Mouse (Mus musculus): ENCODE results near the gene Nxf1.
"Not testable (repeated sequence)": the region's sequence is repeated elsewhere in the genome, so short reads cannot be mapped to it uniquely, and the experiment has no call there.

Nxf1 gene

DNA sequence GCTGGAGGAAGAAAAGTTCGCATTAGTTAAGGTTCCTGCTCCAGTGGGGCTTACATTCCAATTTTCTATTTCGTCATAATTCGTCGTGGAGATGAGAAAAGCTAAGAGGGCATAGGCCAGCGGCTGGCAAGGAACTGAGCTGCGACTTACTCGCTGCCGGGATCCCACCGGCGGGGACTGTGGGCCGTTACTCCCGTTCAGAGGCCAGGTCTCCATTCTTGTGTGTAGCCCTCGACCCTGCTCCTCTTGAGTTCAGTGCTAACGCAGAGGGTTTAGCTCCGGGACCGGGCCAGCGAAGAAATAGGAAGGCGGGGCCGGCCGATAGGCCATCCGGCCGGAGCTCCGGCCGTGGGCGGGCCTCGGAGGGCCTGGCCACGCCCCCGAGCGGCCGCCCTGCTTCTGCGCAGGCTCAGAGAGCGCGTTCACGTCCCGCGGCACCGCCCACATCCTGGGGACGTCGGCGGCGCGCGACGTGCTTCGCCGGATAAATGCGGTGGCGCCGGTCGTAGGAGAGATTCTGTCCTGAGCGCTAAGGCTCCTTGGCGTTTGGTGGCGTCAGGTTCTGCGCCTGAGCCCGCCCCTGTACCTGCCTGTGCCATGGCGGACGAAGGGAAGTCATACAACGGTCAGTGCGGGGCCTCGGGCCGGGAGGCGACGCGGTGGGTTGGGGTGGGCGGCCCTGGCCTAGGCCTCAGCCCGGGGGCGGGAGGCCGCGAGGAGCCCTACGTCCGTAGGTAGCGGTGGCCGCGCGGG lies at the start of gene Nxf1:
Gene Nxf1, plus strand, starts transcription at position 439 of the 753 bp plus-strand sequence.
- peak; percentile 95 for DNase-seq (ENCODE audit: low spot score)

DNA sequence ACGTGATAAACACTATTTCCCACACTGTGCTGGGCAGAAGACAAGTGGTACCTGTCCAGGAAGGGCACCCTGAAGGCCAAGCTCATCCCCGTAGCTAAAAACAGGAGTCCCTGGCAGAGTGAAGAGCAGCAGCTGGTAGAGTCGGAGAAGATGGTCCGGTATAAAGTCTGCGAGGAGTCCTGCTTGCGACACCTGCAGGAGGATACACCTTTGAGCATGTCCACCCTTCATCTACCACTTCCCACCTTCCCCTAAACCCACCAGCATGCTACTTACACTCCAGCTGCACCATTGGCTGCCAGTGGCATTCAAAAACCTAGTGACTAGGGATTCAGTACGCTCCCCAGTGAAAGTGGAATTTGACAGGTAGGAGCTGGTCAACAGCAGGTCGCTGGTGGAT lies 47.9 kb upstream of the Nxf1 start:
- DNase-seq (ENCODE audit: low spot score) = no peak

DNA sequence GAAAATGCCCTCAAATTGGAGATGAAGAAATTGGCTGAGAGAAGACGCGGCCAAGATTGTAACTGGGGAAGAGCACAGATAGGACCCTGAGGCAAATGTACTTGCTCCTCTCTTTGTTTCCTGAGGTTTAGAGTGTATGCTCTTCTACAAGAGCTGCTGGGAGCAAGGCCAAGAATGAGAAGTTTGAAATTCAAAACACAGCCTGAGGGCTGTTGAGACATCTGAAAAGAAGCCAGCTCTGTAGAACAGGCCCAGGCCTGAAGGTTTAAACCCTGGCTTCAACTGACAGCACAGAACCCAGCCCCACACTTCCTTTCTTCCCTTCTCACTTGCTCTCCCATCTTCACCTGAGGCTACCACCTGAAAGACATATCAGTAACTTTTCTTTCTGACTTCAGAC lies 46.8 kb upstream of the Nxf1 start:
- DNase-seq (ENCODE audit: low spot score) = peak; percentile 51

DNA sequence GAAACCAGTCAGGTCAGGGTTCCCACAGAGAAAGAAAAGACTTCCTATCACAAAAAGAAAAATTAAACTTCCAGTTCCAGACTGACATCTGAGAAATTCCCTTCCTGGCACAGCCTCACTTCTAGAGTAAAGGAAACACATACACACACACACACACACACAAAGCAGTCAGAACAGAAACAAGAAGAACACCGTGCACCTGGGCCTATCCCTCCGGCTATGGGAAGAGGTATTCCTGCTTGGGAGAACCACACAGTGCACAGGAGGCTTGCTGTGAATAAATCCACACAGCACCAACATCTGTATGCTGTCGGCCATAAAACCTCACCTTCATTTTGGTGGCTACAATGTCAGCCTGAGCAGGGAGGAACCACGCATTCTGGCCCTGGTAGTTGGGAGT lies 45.4 kb upstream of the Nxf1 start:
- DNase-seq (ENCODE audit: low spot score) = no peak

DNA sequence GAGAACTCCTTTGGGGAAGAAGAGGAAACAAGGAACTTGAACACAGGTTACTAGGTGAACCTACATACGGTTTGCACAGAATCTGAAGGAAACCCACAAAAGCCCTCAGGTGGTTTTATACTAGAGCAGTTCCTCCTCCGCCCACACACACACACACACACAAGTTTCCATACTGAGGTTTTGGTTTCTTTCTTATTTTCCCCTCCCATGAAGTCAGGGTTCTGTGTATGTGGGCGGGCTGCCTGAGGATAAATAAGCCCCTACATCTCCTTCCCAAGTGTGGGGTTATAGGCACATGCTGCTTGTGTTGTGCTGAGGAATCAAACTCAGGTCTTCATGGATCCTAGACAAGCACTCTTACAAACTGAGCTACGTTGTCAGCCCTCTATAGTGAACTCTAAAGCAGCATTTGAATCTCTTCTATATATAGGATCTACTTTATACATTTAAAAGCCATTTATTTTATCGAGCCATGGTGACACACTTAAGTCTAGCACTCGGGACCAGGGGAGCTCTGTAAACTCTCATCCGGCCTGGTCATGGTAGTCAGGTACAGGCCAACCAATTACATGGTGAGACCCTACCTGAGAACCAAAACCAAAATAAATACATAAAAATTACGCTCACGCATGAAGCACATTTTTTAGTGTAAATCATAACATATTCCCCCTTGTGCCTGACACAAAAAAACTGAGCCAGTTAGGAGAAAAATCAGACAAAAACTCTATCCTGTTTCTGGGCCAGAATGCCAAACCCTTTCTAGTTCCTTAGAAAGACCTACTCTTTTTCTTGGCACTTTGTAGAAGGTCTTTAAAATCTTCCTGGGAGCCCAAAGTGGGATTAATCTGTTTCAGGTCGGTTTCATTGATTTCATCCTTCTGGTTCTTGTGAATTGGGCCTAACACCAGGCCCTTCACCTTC lies 44.7 kb upstream of the Nxf1 start:
- DNase-seq (ENCODE audit: low spot score) = no peak

DNA sequence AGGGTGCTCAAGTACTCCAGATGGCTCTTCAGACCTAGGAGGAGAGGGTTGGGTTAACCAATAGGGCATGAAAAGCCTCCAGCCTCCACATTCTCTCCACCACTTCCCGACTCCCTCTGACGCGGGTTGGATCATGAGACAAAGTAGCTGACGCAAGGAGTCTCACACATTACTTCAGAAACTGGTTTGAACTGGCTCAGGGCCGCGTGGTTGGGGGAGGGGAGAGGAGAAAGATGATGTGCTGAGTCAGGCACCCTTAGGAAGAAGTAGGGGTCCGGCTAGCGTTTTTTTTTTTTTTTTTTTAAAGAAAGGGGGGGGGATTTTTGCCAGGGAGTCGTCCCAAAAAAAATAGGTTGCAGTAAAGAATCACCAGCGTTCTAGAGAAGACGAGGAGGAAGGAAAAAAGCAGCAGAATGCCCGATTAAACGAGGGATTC lies 44.0 kb upstream of the Nxf1 start:
- DNase-seq (ENCODE audit: low spot score) = peak; percentile 79

DNA sequence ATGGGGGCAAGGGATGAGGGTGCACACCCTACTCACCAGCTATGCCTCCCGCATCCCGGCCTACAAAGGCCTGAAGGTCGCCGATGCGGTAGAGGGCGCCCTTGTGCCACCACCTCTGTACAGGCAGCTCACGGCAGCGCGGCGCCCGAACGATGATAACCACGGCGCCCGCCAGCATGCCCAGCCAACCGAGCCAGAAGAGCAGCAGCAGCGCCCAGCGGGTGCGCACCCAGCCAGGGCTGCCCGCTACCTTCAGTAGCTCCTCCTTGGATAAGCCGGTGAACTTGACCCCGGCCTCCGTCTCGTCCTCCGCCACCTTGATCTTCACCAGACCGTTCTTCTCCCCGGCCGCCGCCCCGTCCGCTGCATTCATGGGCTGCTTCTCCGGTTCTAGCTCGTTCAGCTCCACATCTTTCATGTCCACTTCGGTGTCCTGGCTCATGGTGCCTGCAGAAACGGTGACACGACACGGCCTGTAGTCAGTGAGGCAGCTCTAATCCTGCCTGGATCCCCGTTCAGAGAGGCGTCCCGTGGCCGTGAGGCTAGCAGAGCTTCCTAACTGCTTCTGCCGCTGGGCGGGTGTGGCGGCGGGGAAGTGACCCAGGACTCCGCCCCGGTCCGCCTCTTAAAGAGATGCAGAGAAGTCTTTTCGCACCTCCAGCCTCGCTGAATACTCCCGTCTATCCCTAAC lies 43.4 kb upstream of the Nxf1 start:
- peak; percentile 95 for DNase-seq (ENCODE audit: low spot score)

DNA sequence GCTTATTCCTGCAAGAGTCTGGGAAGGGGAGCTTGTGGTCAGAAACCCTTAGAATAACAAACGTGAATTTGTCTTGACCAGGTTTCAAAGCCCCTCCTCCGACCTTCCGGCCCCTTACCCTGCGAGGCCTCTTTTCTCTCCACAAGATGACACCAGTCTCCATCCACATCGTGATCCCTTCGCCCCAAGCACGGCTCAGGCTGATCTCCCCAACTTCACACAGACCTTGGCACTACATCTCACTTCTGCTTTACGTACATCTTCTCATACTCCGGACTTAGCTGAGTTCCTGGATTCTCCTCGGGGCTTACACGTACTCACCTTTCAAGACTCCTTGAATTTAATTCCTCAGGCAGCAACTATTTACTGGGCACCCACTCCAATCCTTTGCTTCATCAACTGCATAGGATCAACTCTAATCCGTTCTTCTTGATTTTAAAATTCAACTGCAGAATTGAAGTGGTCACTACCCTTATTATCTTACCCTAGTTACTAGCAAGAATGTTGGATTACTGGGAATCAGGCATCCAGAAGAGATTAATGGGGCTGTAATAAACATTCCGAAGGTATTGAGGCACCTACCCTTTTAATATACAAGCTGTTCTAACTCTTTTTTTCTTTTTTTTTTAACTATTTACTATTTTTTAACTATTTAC lies 42.7 kb upstream of the Nxf1 start:
- DNase-seq (ENCODE audit: low spot score) = no peak

DNA sequence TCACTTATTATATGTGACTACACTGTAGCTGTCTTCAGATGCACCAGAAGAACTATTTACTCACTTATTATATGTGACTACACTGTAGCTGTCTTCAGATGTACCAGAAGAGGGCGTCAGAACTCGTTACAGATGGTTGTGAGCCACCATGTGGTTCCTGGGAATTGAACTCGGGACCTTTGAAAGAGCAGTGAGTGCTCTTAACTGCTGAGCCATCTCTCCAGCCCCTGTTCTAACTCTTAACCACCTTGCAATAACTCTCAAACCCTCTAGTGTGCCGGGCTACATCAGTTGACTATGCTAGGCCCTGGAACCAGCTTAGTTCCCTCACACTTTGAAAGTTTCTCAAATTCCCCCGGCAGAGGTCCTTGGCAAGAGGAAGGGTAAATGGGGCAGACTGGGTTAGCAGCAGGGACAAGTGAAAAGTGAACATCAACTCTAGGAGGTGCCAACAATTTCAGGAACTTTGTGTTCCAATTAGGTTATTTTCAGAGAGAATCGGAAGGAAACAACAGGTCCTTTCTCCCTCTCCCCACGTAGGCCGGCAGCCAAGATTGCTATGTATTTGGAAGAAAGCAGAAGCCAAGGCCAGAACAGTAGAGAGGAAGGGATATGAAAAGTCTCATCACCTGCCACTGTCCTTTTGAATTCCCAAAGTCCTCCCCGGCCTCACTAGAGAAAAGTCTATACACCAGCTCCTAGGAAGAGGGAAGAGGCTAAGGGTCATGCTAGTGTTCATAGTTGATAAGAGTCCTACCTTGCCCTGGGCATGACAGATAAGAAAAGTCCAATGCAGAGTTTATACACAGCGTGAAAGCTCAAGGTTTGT lies 42.0 kb upstream of the Nxf1 start:
- no peak for DNase-seq (ENCODE audit: low spot score)

DNA sequence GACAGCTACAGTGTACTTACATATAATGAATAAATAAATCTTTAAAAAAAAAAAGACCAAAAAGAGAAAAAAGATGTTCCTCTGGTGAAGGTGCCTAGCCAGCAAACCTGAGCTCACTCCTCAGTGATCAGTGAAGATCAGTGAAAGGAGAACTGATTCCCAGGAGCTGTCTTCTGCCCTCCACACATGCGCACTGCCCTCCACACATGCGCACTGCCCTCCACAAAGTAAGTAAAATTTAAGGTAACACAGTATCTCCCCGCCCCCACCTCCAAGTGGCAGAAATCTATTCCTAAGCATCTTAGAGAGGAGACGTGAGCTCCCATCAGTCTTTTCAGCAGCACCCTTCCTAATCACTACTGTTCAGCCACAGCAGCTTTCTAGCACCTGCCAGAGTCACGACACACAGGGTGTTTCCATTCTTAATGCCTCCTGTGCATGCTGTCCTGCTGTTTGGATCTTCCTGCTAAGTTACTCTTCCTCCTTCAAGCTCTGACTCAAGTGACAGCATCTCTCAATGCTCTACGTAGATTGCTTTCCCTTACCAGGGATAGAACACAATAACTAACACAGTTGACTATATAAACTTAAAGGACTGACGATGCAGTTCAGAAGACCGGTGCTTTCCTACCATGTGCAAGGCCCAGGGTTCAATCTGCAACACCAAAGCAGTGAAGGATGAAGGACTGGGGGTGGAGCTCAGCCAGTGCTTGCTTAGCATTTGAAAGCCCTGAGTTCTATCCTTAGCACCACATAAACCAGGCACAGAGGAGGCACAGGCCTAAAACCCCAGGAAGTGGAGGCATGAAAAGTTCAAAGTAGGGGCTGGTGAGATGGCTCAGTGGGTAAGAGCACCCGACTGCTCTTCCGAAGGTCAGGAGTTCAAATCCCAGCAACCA lies 40.8 kb upstream of the Nxf1 start:
- no peak for DNase-seq (ENCODE audit: low spot score)

DNA sequence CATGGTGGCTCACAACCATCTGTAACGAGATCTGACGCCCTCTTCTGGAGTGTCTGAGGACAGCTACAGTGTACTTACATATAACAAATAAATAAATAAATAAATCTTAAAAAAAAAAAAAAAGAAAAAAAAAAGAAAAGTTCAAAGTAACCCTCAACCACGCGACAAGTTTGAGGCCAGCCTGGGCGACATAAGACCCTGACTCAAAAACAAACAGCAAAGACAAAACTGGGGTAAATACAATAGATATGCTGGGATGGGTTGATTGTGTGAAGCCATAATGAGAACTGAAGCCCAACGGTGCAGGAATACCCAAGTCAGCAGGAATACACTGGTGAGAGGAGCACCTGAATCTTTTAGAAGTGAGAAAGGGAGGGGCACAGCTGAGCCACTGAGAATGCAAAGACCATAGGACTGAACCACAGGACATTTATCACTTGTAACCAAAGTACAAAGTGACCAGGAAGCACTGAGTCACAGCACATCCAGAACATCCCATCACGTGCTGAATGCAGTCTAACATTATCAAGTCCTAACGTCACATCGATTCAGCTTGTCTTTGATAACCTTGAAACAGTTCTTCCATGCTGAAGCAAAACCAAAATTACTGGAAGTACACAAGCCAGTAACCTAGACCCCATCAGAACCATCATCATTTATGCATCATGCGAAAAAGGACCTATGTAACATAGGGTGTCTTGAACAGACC lies 40.0 kb upstream of the Nxf1 start:
- DNase-seq (ENCODE audit: low spot score) = no peak

DNA sequence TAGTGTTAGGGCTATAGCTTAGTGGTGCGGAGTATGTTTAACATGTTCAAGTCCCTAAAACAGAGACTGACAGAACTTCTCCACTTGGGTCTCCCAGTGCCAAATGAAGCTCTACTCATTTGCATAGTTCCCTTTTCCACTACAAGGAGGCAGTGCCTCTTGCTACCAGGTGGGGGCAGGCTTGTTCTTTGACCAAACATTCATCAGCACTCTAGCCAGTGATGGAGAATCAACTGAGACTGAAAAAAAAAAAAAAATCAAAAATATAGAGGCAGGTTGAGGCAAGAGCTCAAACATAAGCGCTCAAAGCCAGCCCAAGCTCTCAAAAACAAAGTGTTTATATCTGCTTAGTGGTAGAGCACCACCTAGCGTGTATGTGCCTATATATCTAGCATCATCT lies 38.5 kb upstream of the Nxf1 start:
- DNase-seq (ENCODE audit: low spot score) = peak; percentile 54

DNA sequence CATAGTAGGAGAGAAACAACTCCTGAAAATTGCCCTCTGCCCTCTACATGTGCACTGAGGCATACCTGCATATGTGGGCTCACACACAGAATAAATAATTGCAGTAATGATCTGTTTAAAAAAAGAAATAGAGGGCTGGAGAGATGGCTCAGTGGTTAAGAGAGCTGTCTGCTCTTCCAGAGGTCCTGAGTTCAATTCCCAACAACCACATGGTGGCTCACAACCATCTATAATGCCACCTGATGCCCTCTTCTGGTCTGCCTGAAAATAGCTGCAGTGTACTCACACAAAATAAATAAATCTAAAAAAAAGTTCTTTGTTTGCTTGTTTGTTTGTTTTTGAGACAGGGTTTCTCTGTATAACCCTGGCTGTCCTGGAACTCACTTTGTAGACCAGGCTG lies 37.8 kb upstream of the Nxf1 start:
- not testable (repeated sequence) for DNase-seq (ENCODE audit: low spot score)

DNA sequence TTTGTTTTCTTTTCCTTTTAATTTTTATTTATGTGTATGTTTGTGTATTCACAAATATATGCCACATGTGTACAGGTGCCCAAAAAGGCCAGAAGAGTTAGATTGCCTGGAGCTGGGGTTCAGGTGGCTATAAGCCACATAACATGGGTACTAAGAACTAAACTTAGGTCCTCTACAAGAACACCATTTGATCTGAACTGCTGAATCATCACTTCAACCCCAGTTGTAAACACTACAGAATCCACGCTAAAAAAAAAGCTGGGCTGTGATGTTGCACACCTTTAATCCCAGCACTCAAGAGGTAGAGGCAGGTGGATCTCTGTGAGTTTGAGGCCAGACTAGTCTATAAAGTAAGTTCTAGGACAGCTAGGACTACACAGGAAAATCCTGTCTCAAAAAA lies 35.5 kb upstream of the Nxf1 start:
- no peak for DNase-seq (ENCODE audit: low spot score)

DNA sequence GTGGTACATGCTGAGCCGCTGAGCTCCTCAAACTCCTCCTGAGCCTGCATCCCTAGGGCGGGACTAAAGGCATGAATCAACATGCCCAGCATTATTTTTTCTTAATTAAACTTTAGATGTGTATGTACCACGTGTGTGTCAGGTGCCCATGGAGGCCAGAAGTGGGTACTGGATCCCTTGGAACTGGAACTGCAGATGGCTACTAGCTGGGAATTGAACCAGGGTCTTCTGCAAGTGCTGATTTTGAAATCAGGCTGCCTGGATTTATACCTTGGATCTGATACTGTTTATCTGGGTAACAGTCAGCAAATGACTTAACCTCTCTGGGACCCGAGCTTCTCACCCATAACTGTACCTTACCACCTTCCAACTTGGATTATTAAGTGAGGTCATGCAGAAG lies 34.9 kb upstream of the Nxf1 start:
- DNase-seq (ENCODE audit: low spot score) = no peak

DNA sequence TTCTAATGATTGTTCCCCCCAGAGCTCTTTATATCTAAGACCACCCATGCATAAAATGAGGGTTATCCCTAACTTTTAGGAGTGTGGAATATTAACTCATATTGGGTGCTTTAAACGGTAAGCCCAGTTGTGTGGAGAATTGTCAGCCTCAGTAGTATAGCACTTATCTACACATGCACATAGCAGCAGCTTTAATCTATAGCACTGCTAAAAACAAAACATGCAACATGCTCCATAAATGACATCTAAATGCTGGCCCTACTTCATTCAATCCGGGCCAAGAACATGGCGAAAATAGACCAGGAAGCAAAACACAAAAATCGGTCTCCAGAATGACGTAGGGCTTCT lies 34.3 kb upstream of the Nxf1 start:
- no peak for DNase-seq (ENCODE audit: low spot score)

DNA sequence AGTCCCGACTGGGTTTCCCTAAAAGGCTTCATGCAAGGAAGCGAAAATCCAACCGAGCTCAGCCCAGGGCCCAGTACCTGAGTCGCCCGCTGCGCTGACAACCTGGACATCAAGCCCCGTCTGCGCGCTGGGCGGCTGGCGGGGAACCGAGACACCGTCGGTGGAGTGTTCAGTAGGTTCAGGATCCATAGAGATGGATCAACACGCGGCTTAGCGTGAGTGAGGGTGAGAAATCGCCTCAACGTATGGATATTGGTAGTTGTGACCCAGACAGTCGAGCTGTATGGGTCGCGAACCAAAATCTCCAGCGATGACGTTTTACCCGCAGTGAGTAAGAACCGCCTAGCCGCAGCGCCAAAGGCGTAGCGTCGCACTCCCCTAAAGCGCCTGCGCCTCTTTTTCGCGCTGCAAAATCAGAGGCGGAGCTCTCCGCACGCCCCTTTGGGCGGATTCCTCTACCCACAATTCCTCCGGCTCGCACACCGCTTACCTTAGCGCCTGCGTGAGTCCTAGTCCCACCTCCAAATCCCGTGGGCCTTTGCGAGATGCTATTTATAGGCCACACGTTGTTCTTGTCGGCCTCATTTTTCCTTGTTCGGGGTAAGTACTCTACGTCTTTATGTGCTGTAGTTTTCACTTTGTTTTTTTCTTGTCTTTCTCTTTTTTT lies 33.8 kb upstream of the Nxf1 start, which contains the start of gene Slc3a2:
Gene Slc3a2, minus strand, starts transcription at position 463 of the 667 bp plus-strand sequence.
- DNase-seq (ENCODE audit: low spot score) = peak; percentile 95

DNA sequence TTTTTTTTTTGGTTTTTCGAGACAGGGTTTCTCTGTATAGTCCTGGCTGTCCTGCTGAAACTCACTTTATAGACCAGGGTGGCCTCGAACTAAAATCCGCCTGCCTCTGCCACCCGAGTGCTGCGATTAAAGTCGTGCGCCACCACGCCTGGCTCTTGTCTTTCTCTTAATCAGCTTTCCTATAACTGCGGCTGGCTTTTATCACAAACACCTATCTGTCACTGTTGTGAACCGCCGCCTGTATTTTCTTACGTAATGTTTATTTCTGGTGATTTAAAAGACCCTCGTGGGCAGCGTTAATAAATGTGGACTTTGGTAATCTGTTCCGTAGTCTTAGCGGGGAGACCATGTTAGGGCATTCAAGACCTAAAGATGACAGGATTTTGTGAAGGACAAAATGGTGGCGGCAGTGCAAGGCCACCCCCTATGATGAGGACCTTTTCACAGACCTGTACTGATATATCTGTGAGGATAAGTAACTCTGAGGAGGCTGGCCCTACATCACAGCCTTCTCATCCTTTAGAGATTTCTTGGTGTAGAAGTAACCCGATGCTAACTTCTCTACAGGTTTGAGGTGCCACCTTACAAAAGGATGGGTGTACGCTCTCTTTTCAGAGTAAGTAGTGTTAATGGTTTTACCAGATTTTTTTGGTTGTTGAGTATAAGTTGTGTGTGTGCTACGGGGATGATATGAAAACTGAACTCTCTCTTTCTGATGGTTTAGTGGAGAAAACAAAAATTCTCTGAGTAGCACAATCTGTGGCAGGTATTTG lies 33.1 kb upstream of the Nxf1 start:
- DNase-seq (ENCODE audit: low spot score) = no peak

Data from urinary bladder, postnatal 14 days (tissue).